ENCODE assay signal across 10 mouse cellular contexts in the genomic region with DNA sequence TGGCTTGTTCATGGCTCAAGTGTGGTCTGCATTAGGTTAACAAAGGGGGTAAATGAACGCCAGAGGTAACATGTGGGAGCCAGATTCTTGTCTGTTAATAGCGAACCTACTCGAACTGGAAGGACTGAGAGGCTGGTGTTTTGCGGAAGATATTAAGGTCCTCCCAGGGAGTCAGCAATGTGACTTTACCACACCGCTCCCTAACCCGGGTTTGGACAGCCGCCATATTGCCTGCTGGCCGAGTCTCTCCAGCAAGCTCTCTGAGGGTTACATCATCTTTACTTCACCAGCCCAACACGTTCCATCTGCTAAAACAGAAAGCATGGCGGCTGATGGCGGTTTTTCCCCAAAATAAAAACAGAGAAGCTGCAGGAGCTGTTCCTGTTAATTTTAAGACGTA. TPM values are rescaled to one million over a fixed set of nuclear protein-coding genes. Genes with fewer than 3 reads are reported as not detected.
DNase-seq lines count a peak whose midpoint lies in the region; ATAC-seq and TF ChIP-seq lines count a peak whose summit lies in the region.
"Had no signal": no experiment of that assay in that cellular context is flagged by ENCODE, and none has a peak within 500 bp of the region (broad histone marks: within the 10 kb centered on the region; RNA-seq: fewer than 3 reads in every experiment).

No protein-coding gene starts in this region.

- TF ChIP-seq EP300 in heart, adult 2 months (IDR thresholded peaks at IDR 0.05; ENCODE audit: insufficient read depth, low read depth, low read length), result no peak

- peaks cover 15% of the 10 kb centered on the region for H3K36me3 ChIP-seq in heart, adult 2 months (ENCODE audit: control insufficient read depth, insufficient read depth, low read length)
- peaks cover 54% of the 10 kb centered on the region for H3K36me3 ChIP-seq in heart, embryonic 12.5 days
- H3K36me3 ChIP-seq in limb, embryonic 14.5 days (ENCODE audit: control insufficient read depth, insufficient read depth, low read length), result peaks cover 44% of the 10 kb centered on the region
- peaks cover 4% of the 10 kb centered on the region; the same call in 1 of the 2 replicates for H3K36me3 ChIP-seq in liver, embryonic 11.5 days (ENCODE audit: control insufficient read depth, insufficient read depth, low read length)

- H3K4me1 ChIP-seq in heart, adult 2 months (ENCODE audit: control insufficient read depth, insufficient read depth, low read length), result peaks cover 1% of the 10 kb centered on the region
- H3K4me1 ChIP-seq in heart, embryonic 12.5 days (replicated peaks), result peaks cover 4% of the 10 kb centered on the region
- H3K4me1 ChIP-seq in limb, embryonic 14.5 days (ENCODE audit: control insufficient read depth, insufficient read depth, low read length), result no peaks in the 10 kb centered on the region
- no peaks in the 10 kb centered on the region for H3K4me1 ChIP-seq in liver, embryonic 11.5 days (replicated peaks; ENCODE audit: control insufficient read depth, insufficient read depth, low read length)

- TF ChIP-seq CTCF in heart, adult 2 months (IDR thresholded peaks at IDR 0.05), result no peak
- TF ChIP-seq CTCF in gastrocnemius, adult 2 months (IDR thresholded peaks at IDR 0.05), result no peak

- H3K9me3 ChIP-seq in heart, embryonic 12.5 days (replicated peaks), result no peaks in the 10 kb centered on the region
- no peaks in the 10 kb centered on the region for H3K9me3 ChIP-seq in limb, embryonic 14.5 days (ENCODE audit: control insufficient read depth, low read length)
- no peaks in the 10 kb centered on the region for H3K9me3 ChIP-seq in liver, embryonic 11.5 days (ENCODE audit: control insufficient read depth, low read length)
- H3K9me3 ChIP-seq: limb, embryonic 12.5 days had no signal

- no peak overlapping the region; the same call in 1 of the 2 replicates for H3K27ac ChIP-seq in heart, adult 2 months
- no peak overlapping the region for H3K27ac ChIP-seq in heart, embryonic 12.5 days (ENCODE audit: poor library complexity, severe bottlenecking)
- H3K27ac ChIP-seq in gastrocnemius, adult 2 months, result peak overlapping the region; percentile 68
- no peak overlapping the region for H3K27ac ChIP-seq in limb, embryonic 14.5 days (replicated peaks; ENCODE audit: low read depth, low read length)
- no peak overlapping the region for H3K27ac ChIP-seq in liver, embryonic 11.5 days (ENCODE audit: low read depth, low read length)
- H3K27ac ChIP-seq: limb, embryonic 12.5 days had no signal

- no peaks in the 10 kb centered on the region for H3K27me3 ChIP-seq in heart, adult 2 months (ENCODE audit: control insufficient read depth, insufficient read depth, low read length)
- H3K27me3 ChIP-seq in heart, embryonic 12.5 days (replicated peaks), result no peaks in the 10 kb centered on the region
- H3K27me3 ChIP-seq in limb, embryonic 14.5 days (ENCODE audit: control insufficient read depth, insufficient read depth, low read length), result no peaks in the 10 kb centered on the region
- H3K27me3 ChIP-seq in liver, embryonic 11.5 days (replicated peaks; ENCODE audit: control insufficient read depth, insufficient read depth, low read length), result no peaks in the 10 kb centered on the region
- H3K27me3 ChIP-seq: CH12.LX; limb, embryonic 12.5 days had no signal

- 69% methylated on average over 12 of the region's 12 CpGs for WGBS in heart, adult 2 months
- 88% methylated on average over 12 of the region's 12 CpGs for WGBS in heart, embryonic 12.5 days
- WGBS in limb, embryonic 14.5 days, result 65% methylated on average over 12 of the region's 12 CpGs
- 89% methylated on average over 12 of the region's 12 CpGs for WGBS in liver, embryonic 11.5 days

- ATAC-seq in heart, embryonic 12.5 days (ENCODE audit: insufficient number of reproducible peaks, low FRiP score), result no peak
- peak; percentile 59; the same call in 1 of the 2 replicates for ATAC-seq in limb, embryonic 14.5 days (ENCODE audit: low FRiP score, low read depth)
- no peak for ATAC-seq in liver, embryonic 11.5 days (replicated peaks; ENCODE audit: low FRiP score)

- peaks cover 9% of the 10 kb centered on the region for H3K79me2 ChIP-seq in heart, adult 2 months (replicated peaks; ENCODE audit: control insufficient read depth, insufficient read depth, low read length)

- peak; percentile 77 for DNase-seq in heart, adult 2 months
- DNase-seq in R1 (ENCODE audit: low read depth, low spot score), result peak; percentile 79
- DNase-seq in gastrocnemius, adult 2 months, result peak; percentile 89
- DNase-seq in limb, embryonic 14.5 days (ENCODE audit: low spot score), result peak; percentile 59
- no peak for DNase-seq in embryo, embryonic 10.5 days (ENCODE audit: low spot score)
- DNase-seq in liver, embryonic 11.5 days (ENCODE audit: low spot score), result no peak
- DNase-seq in left cerebral cortex, postnatal 25 days (ENCODE audit: low spot score in 2 of 2), result no peak

- intact Hi-C loops in heart, adult 2 months (cut with DNase I), result loop anchor here (10.0 kb wide), 1 partner anchor 551 kb away; the partner anchor contains the start of gene Klhl8
- intact Hi-C loops in gastrocnemius, adult 2 months (cut with DNase I), result no loop called here
- intact Hi-C loops in left cerebral cortex, postnatal 25 days (cut with DNase I), result no loop called here

- no peak for TF ChIP-seq POLR2A in heart, adult 2 months (IDR thresholded peaks at IDR 0.05; ENCODE audit: insufficient read depth, low read depth, low read length)
- TF ChIP-seq POLR2A in limb, embryonic 14.5 days (IDR thresholded peaks at IDR 0.05; ENCODE audit: borderline replicate concordance, extremely low read depth, insufficient read depth, insufficient read length), result no peak

- H3K4me2 ChIP-seq in heart, embryonic 12.5 days, result no peak overlapping the region
- no peak overlapping the region for H3K4me2 ChIP-seq in limb, embryonic 14.5 days (replicated peaks; ENCODE audit: low read depth, low read length, severe bottlenecking)
- H3K4me2 ChIP-seq in liver, embryonic 11.5 days, result no peak overlapping the region
- H3K4me2 ChIP-seq: limb, embryonic 12.5 days had no signal

- no peak overlapping the region for H3K9ac ChIP-seq in heart, adult 2 months (ENCODE audit: low read depth, low read length)
- H3K9ac ChIP-seq in heart, embryonic 12.5 days, result no peak overlapping the region
- no peak overlapping the region for H3K9ac ChIP-seq in limb, embryonic 14.5 days (ENCODE audit: low read depth, low read length, severe bottlenecking)
- H3K9ac ChIP-seq in liver, embryonic 11.5 days (ENCODE audit: low read depth, low read length), result no peak overlapping the region
- H3K9ac ChIP-seq: limb, embryonic 12.5 days had no signal

- no peak overlapping the region for H3K4me3 ChIP-seq in heart, adult 2 months
- H3K4me3 ChIP-seq in heart, embryonic 12.5 days, result no peak overlapping the region
- peak overlapping the region; percentile 44 for H3K4me3 ChIP-seq in gastrocnemius, adult 2 months
- no peak overlapping the region for H3K4me3 ChIP-seq in limb, embryonic 14.5 days (replicated peaks; ENCODE audit: low read length)
- H3K4me3 ChIP-seq in liver, embryonic 11.5 days (ENCODE audit: low read depth, low read length), result no peak overlapping the region
- H3K4me3 ChIP-seq: limb, embryonic 12.5 days had no signal

RNA-seq across cellular contexts. Expression of gene Pkd2, which starts 6.5 kb away (rescaled TPM):
- 10 to 100 TPM; 21.0 to 21.1 TPM for total RNA-seq in heart, adult 2 months (2021)
- polyA plus RNA-seq in heart, adult 2 months (2012; rRNA removed), result 12.0 and 21.8 TPM in 2 replicates
- polyA plus RNA-seq in heart, embryonic 12.5 days (2016; fragmentation: Nextera tagmentation; extraction: Ambion mirVana), result 16.4 and 16.7 TPM in 2 replicates
- 10 to 100 TPM in 1 of 2 experiments, 1 to 10 TPM in 1; 9.9 to 15.7 TPM for total RNA-seq in gastrocnemius, adult 2 months (2021)
- polyA plus RNA-seq in limb, embryonic 14.5 days (2012; rRNA removed), result 84.4 and 86.0 TPM in 2 replicates
- polyA plus RNA-seq in limb, embryonic 14.5 days (2014; fragmentation: Nextera tagmentation; extraction: Ambion mirVana), result 32.6 and 38.2 TPM in 2 replicates
- polyA plus RNA-seq in liver, embryonic 11.5 days (2014; fragmentation: Nextera tagmentation; extraction: Ambion mirVana), result 6.8 and 6.9 TPM in 2 replicates
- 10 to 100 TPM; 22.4 to 24.8 TPM for total RNA-seq in left cerebral cortex, postnatal 25 days (2021)
- total RNA-seq: CH12.LX had no signal

RNA-seq across cellular contexts. Expression of gene Spp1, which starts 30.8 kb away (rescaled TPM):
- total RNA-seq in heart, adult 2 months (2021), result under 1 TPM; 0.36 to 0.39 TPM
- 1.7 and 2.1 TPM in 2 replicates for polyA plus RNA-seq in heart, adult 2 months (2012; rRNA removed)
- 2.0 and 2.2 TPM in 2 replicates for polyA plus RNA-seq in heart, embryonic 12.5 days (2016; fragmentation: Nextera tagmentation; extraction: Ambion mirVana)
- 1 to 10 TPM; 2.1 TPM for total RNA-seq in gastrocnemius, adult 2 months (2021)
- 78.3 and 102 TPM in 2 replicates for polyA plus RNA-seq in limb, embryonic 14.5 days (2012; rRNA removed)
- 132 and 195 TPM in 2 replicates for polyA plus RNA-seq in limb, embryonic 14.5 days (2014; fragmentation: Nextera tagmentation; extraction: Ambion mirVana)
- 2.9 and 4.4 TPM in 2 replicates for polyA plus RNA-seq in liver, embryonic 11.5 days (2014; fragmentation: Nextera tagmentation; extraction: Ambion mirVana)
- 10 to 100 TPM in 1 of 2 experiments, 1 to 10 TPM in 1; 9.5 to 10.7 TPM for total RNA-seq in left cerebral cortex, postnatal 25 days (2021)

RNA-seq across cellular contexts. Expression of gene BC005561, which starts 42.4 kb away (rescaled TPM):
- 1 to 10 TPM; 3.9 to 4.0 TPM for total RNA-seq in heart, adult 2 months (2021)
- 0.61 and 1.3 TPM in 2 replicates for polyA plus RNA-seq in heart, adult 2 months (2012; rRNA removed)
- 8.4 and 8.6 TPM in 2 replicates for polyA plus RNA-seq in heart, embryonic 12.5 days (2016; fragmentation: Nextera tagmentation; extraction: Ambion mirVana)
- 1 to 10 TPM; 4.9 to 5.0 TPM for total RNA-seq in gastrocnemius, adult 2 months (2021)
- 2.7 and 3.6 TPM in 2 replicates for polyA plus RNA-seq in limb, embryonic 14.5 days (2012; rRNA removed)
- 11.6 and 13.7 TPM in 2 replicates for polyA plus RNA-seq in limb, embryonic 14.5 days (2014; fragmentation: Nextera tagmentation; extraction: Ambion mirVana)
- polyA plus RNA-seq in liver, embryonic 11.5 days (2014; fragmentation: Nextera tagmentation; extraction: Ambion mirVana), result 8.9 and 9.1 TPM in 2 replicates
- 10 to 100 TPM; 13.8 to 15.3 TPM for total RNA-seq in left cerebral cortex, postnatal 25 days (2021)

Comparison
In these comparisons a context has a peak if more than half of its experiments do, and no peak if none do; other contexts are left out.
1. DNase-seq: peak in heart, adult 2 months (2 of 2), R1 (single experiment), gastrocnemius, adult 2 months (single experiment) and limb, embryonic 14.5 days (single experiment); none in embryo, embryonic 10.5 days (single experiment), liver, embryonic 11.5 days (single experiment) and left cerebral cortex, postnatal 25 days (0 of 2).
2. RNA of gene Spp1, which starts 30.8 kb away (polyA plus RNA-seq): 78.3 to 195 TPM in limb, embryonic 14.5 days; 2.9 to 4.4 TPM in liver, embryonic 11.5 days, 2.0 to 2.2 TPM in heart, embryonic 12.5 days and 1.7 to 2.1 TPM in heart, adult 2 months; every median in the first group is over 10 times any median in the second.